Mouse (Mus musculus) ES-CJ7 (cell line): ENCODE data around the gene Asb7.

Source experiments
- DNase-seq: peaks from one replicate; pipeline ENCODE4 v3.0.0; 2011; ENCODE audit warnings: low read depth, low spot score

Asb7 gene

GRCm38 (mm10) chr7:66689294-66689619, at the start of gene Asb7:
TSS of gene Asb7 (minus strand) at chr7:66689596.
- no peak for DNase-seq

DNA sequence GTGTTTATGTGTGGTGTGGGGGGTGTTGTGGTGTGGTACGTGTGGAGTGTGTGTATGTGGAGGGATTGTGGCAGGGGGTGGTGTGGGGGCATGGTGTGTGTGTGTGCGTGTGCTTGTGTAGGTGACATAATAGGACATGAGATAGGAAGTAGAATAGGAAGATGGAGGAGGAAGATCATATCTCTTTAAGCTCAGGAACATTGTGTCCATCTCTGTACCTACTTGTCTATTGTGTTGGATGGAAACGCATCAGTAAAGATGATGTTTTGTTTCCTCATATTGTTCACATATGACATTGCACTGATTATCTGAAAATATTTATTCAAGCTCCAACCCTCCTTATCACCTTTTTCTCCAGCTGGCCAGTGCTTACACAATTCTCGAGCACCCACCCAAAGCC, 48.0 kb upstream of the Asb7 start:
- DNase-seq: no peak

DNA sequence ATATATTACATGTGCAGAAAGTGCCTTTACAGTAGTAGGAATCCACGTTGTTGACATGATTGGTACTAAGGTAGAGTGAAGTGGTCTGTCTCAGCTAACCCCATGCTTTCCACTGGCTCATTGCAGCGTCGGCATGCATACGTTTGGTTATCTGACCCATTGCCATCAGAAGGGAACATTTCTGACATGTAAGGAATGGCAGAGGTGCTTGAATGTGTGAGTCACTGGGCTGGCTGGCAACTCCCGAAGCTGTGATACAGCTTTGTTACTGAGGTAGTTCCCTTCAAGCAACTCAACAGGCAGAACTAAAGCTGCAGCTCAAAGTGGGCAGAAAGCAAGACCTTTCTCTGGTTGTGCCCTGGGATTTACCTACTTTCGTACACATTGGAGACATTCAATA, 45.6 kb upstream of the Asb7 start:
- no peak for DNase-seq

DNA sequence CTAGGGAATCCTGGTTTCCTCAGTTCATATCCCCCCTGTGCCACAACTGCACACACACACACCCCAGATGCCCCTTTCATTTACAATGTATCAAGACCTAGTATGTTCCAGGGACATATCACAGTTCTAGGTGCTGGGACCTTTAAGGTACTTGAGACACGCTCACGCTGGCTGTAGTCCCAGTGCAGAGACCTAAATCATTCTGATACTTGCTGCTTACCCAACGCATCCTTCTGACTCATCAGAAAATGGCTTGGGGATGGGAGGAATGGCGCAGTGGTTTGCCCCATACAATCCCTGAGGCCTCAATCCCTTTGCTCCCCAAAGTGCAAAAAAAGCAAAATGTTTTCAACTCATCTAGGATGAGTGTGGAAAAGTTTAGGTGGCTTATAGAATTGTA, 45.1 kb upstream of the Asb7 start:
- no peak for DNase-seq

DNA sequence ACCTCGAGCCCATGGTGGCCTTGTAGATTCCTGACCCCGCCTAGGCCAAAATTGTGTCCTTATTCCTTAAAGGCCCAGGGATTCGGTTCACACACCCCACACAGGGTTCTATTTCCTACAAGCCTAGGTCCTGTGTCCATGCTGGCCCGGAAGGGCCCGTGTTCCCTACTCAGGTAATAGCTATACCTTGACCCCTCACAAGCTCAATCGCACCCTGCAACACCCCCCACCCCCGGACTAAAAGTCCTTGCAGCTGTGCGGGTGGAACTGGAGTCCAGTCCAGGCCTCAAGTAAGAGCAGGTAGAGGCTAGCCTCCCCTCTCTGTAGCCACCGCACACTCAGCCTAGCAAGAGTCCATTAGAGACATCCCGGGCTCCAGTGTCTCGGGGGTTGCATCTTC, 44.5 kb upstream of the Asb7 start:
- no peak for DNase-seq

DNA sequence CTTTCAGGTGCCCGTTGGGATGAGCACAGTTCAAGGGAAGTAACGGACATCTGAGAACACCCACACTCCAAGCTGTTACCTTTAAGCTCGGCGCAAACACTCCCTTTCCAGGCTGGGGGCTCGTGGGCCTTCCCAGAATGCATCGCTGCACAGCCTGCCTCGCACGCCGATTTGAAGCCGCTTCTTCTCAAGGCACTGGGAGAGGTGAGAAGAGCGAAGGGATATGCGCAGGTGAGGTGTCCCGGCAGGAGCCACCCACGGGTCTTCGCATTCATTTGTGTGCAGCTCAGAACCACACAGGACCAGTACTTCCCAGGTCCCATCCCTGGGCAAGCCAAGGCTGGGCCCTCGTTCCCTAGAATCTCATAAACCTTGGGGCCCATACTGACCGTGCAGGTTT, 44.0 kb upstream of the Asb7 start:
- no peak for DNase-seq

GRCm38 (mm10) chr7:66729232-66729631, 39.8 kb upstream of the Asb7 start:
- DNase-seq: no peak

GRCm38 (mm10) chr7:66728072-66728471, 38.7 kb upstream of the Asb7 start:
- DNase-seq: no peak

DNA sequence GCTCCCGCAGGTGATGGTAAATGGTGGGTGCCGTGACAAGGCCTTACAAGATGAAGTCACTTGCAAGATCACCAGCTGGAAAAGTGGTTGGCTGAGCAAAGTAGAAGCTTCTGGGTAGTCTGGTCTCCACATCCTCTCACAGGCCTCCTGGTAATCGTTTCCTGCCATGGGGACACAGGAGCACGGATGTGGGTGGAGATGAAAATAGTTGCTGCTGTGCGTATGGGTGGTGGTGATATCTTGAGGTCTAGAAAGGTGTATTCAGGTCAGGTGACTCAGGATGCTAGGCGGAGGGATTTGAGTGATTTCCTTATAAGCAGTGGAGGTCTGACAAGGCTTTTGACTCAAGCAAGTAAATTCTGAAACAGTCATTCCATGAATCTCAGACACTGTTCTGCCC, 35.6 kb upstream of the Asb7 start:
- DNase-seq: no peak

DNA sequence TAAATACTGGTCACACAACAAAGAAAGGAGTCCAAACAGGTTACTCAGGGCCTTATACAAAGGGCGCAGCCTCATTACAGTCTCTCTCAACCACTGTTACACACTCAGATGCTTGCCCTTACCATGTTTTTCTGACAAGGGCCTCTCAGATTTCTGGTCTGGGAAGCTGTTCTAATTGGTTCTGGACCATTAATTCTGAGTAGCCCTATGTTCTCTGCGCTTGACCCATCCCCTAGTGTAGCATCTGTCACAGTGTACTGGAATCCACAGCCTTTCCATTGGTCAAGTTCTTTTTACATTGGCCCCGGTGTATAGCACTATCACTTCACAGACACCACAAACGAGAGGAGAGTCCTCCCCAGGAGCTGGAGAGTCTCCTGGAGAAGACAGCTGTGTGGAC, 35.1 kb upstream of the Asb7 start:
- DNase-seq: no peak

DNA sequence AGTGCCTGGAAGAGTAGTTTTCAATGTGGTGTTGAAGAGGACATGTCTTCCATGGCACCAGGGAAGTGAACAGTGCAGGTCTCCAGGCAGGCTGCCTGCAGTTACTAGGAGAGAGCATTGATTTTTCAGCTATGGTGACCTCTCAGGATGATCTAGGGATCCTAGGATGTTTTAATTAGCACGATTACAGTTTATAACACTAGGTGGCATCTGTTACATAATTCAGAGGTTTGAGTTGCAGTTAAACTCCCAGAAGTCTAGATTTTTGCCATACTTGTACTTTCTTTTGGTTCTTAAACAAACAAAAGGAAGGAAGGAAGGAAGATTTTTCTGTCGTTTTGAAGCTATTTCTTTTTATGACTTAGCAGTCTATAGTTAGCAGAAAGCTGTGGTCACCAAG, 21.8 kb upstream of the Asb7 start:
- DNase-seq: no peak

- no peak for DNase-seq
Measured at GRCm38 (mm10) chr7:66704631-66705030, 15.2 kb upstream of the Asb7 start.

DNA sequence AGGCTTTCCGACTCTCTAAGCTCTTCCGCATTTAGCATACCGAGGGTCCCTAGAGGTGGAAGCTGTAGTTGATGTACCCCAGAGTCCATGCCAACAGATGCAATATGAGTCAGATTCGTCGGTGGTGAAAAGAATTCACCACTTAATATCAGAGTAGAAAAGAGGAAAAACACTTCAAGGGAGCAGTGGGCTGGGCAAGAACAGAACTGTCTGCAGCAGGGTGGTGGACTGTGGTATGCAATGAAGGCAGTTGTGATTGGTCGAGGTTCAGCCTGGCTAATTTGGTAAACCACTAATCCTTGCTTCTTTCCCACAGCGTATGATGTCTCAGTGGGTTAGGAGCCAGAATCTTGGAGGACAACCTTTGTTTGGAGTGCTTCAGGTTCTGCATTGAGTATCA, 13.3 kb upstream of the Asb7 start:
- no peak for DNase-seq

- DNase-seq: no peak
Measured at GRCm38 (mm10) chr7:66694467-66694866, 5.1 kb upstream of the Asb7 start.

- peak; percentile 100 for DNase-seq
Measured at GRCm38 (mm10) chr7:66689620-66690360, 394 bp upstream of the Asb7 start, which contains the start of gene Lins1. TSS of gene Lins1 (plus strand) at chr7:66689889.

GRCm38 (mm10) chr7:66688721-66689120, 675 bp downstream of the Asb7 start:
- peak; percentile 8 for DNase-seq

- DNase-seq: no peak
Measured at GRCm38 (mm10) chr7:66682119-66682863, 7.1 kb downstream of the Asb7 start.

DNA sequence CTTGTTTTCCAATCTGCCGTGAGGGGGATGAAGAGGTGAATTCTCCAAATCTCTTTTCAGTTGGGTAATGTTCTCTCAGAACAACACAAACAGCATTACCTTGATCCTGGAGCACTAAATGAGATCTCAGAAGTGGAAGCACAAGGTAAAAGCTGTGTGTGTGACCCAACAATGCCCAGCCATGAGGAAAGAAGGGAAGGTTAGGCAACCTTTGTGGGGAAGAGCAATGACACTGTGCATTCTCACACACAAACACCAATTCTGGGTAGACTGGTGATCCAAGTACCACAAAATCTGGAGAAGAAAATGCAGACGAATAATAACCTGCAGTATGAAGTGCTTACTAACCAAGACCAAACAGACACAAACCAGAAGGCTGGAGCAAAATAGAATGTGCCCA, 13.6 kb downstream of the Asb7 start:
- no peak for DNase-seq

GRCm38 (mm10) chr7:66667064-66667463, 22.3 kb downstream of the Asb7 start:
- DNase-seq: no peak

DNA sequence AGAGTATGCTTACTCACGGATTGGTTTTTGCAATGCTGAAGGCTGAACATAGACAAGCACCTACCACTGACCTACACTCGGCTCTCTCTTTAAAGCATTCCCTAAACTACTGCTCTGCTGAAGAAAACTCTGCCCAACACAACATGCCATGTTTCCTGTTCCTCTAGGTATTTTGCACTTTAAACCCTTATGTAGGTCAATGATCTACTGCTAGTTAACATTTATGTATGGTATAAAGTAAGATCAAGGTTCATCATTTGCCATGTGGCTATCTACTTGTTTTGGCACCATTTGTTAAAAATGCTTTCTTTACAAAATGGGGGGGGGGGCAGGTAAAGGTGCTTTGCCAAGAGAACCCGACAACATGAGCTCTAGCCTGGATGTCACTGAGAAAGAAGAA, 25.8 kb downstream of the Asb7 start:
- DNase-seq: no peak

- DNase-seq: peak; percentile 71
Measured at GRCm38 (mm10) chr7:66661572-66661971, 27.8 kb downstream of the Asb7 start.

DNA sequence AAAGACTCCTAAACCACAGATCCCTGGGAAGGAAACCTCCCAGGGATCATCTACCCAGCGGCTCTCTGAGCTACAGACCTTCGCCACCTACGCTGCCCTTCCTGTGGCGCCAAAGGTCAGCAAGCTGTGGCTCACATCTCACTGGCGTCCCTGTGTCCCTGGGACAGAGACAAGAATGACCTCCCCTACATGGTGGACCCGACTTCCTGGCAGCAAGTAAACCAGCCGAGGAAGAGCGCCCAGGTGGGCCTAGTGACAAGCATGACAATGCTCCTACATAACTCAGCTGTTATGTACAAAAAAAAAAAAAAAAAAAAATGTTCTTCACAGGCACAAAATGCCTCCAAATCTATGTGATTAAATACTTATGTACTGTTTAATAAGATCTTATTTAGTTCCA, 28.4 kb downstream of the Asb7 start:
- DNase-seq: no peak

- DNase-seq: peak; percentile 55
Measured at GRCm38 (mm10) chr7:66660291-66660690, 29.1 kb downstream of the Asb7 start.
